Mouse (Mus musculus) embryo, embryonic 11.5 days (tissue): ENCODE measurements around the gene Pmp22.

Source experiments
- DNase-seq: peaks from one replicate; pipeline ENCODE4 v3.0.0-alpha.2; 2012; ENCODE audit warnings: low read depth, low spot score

Pmp22 gene

DNA sequence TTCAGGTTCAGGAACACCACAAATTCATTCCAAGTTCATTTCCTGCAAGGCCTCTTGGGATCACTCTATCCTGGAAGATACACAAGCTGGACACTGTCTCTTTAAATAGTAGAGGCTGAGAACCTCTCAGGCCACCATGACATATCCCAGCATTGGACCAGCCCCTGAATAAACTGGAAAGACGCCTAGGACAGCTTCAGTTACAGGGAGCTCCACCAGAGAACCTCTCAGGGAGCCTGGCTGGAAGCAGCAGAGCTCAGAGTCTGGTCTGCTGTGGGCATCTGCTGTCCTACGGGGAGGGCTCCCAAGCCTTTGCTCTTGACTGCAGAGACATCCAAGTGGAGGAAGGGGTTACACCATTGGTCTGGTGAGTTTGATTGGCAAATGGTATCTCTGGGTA lies at the start of gene Pmp22:
Gene Pmp22, plus strand, starts transcription at position 199 of the 400 bp plus-strand sequence.
- no peak for DNase-seq

DNA sequence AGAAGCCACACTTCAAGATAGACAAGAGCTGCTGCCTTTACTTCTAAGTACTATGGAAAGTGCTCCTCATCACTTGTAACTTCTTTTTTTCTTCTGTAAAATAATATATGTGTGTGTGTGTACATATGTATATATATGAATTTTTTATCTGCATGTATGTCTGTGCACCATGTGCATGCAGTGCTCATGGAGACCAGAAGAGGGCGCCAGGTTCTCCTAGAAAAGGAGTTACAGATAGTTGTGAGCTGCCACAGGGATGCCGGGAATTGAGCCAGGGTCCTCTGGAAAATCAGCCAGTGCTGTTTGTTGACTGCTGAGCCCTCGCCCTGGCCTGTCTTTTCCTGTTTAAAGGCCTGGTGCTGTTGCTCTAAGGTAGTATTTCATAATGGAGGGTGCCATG lies 44.2 kb upstream of the Pmp22 start:
- no peak for DNase-seq

DNA sequence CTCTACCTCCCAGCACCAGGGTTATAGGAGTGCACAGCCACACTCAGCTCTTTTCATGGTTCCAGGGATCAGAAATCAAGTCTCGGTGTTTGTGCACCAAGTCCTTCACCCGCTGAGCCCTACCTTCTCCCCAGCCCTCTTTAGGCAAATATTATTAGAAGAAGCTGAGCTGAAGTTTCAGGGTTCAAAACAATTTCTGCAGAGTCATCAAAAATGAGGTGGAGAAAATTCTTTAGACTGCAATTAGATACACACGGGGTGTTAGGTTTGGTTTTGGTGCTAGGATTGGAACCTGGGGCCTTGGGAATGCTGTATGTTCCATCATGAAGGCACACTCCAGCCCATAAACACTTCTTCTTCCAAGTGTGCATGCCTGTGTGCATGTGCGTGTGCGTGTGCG lies 40.1 kb upstream of the Pmp22 start:
- no peak for DNase-seq

DNA sequence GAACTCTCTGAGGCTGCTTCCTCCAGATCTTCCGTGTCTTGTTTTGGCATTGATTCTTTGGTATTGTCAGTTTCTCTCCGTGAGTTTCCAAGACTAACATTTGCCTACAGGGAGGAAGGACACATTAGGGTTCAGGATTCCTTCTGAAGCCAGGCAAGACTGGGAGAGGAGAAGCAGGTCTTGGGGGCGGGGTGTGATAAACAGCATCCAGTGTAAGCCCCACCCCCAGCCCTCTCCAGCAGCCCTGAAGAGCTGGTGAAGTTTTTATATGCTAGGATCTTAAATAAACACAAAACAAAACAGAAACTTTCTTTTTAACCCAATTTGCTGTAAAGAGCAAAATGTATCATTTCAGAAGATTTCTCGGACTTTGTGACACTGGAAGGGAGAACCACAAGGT lies 38.6 kb upstream of the Pmp22 start:
- no peak for DNase-seq

DNA sequence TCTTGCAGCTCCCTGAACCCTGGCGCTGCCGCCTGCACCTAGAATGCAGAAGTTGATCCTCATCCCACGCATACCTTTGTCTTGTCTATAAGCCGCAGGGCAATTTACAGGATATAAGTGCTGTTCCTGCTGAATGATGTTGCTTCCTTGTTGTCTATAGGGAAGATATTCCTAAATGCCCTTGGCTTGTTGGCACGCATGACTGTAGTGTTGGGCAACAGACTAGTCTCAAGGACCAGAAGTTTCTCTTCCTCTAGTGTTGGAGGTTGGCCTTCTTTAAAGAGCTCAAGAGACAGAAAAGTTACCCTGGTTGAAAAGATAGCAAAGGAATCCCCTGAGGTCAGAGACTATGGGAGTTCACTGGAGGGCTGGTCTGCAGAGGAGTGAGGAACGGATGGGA lies 37.8 kb upstream of the Pmp22 start:
- no peak for DNase-seq

DNA sequence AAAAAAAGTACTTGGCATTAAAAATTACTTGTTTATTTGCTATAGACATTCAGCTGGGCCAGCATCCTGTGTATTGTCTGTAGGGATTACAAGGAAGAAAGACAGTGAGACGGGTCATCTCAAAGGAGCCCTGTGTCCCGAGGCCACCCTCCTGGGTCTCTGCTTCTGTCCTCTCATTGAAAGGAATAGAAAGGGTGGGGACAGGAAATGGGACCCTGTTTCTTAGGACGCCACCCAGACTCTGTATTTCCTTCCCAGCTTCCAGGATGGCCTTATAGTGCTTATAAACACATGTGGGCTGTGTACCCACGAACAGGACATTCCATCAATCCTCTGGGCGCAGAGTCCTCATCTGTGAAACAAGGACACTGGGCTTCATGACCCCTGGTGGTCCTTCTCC lies 36.5 kb upstream of the Pmp22 start:
- DNase-seq: no peak

DNA sequence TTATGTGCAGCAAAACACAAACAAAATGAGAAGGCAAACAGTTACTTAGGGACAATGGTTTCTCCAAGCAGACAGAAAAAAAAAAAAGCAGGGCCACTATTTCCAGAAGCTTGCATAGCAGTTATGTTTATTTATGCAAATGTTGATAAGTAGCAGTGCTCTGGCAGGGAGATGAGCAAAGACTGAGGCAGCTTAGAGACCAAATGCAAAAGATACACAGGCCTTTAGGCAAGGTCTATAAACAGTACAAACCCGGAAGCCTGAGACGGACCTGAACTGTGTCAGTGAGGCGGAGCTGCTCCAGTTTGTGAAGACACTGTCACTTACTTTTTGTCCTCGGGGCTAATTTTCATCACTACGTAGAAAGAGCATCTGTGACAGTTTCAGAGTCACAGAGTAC lies 35.2 kb upstream of the Pmp22 start:
- DNase-seq: no peak

DNA sequence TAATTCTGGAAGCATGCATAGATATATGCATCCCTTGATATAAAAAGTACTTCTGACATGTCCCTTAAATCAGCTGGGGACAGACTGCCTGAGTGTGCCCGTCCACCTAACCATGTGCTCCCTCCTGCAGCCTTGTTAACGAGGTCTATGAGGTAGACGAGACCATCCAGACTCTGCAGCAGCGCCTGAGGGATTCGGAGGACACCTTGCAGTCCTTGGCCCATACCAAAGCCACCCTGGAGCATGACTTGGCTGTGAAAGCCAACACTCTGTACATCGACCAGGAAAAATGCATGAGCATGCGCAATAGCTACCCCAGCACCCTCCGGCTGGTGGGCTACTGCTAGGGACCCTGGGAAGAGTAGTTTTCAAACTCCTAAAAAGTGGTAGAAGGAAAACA lies 34.3 kb upstream of the Pmp22 start:
- no peak for DNase-seq

DNA sequence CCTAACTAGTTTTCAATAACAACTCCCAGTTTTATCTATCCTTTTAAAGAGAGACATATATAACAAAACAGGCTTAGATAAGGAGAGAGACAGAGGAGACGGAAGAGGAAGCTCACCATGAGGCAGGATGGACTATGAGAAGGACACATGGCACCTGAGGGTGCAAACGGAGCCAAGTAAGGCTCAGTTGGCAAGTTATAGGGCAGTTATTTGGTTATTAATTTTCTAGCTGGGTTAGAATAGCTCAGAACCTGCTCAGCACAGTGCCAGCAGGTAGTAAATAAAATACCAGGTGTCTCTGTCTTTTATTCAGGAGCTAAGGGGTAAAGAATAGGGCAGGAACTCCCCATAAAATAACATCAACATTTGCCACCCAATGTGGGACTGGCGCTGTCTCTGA lies 30.8 kb upstream of the Pmp22 start:
- DNase-seq: no peak

DNA sequence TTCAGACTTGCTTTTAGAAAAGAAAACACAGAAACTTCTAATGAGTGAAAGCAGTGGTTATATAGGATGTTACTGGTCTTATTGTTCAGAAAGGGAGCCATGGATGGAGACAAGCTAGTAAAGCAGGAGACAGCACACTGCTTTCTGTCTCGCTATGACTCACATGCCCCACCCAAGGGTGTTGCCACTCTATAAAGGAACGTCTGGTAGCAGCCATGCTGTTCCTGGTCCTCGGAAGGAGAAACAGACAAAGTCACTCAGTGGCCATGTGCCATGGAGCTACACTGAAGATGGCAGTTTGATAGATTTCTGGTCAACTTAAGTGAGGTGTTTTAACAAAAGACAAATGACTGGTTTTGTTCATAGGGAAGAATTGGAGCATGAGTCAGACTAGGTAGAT lies 29.4 kb upstream of the Pmp22 start:
- no peak for DNase-seq

DNA sequence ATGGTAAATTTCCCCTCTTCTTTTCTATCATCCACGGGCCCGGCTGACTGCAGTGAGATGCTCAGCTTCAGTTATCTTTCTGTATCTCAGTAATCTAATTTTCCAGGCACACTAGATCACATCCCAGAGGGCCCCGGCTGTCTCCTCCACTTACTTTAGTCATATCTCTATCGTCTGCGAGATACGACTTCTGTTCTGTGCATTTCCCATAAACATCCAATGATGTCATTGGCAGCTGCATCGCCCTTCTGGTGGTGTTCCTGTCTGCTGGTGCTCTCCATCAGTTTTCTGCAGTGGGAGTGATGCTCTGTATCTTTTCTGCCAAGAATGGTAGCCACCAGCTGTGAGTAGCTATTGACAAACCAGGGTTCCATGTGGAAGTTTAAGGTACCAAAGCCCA lies 25.5 kb upstream of the Pmp22 start:
- DNase-seq: no peak

DNA sequence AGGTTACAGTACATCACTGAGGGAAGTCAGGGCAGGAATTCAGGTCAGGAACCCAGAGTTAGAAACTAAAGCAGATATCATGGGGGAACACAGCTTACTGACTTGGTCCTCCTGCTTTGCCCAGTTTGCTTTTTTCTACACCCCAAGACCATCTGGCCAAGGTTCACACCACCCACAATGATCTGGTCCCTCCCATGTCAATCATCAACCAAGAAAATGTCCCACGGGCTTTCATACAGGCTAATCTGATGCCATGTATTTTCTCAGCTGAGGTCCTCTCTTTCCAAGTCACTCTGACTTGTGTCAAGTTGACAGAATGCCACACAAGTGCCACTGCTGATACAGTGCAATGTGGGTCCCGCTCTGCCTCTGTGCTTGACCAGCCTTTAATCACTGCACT lies 24.8 kb upstream of the Pmp22 start:
- no peak for DNase-seq

DNA sequence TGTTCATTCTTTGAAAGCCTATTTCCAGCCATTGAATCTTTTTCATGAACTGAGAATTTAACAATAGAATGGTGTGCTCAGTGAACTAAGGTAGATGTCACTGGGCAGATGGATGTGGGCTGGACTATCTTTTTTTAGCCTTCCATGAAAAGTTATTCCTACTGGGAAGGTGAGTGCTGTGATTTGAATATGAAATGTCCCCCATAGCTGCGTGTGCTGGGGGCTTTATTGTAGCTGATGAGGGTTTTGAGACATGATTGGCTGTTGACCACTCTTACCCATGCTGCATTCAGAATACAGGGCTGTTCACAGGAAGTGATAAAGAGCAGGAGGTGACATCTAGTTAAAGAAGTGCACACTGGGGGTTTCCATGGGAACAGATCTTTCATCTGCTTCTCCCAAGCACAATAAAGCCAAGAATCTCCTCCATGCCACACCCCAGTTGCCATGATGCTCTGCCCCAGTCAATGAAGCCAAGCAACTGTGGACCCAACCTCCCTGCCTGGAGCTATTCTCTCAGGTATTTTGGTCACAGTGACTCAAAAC lies 19.5 kb upstream of the Pmp22 start:
- no peak for DNase-seq

DNA sequence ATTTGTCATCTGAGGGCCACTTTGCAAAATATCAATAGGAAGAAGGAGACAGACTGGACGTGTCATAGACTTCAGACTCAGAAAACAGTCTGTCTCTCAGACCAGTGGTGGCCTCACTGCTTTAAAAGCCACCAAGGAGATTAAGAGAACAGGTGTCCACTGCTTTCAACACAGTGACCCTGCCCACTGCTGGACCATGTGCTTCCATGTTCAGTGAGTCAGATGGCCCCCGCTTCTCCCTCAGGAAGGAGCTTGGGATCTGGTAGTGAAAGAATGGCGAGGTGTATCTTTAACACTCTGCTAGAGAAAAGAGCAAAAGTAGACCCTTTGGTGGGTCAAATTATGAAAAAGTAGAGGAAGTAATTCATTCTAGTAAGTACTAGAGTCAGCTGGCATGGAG lies 18.5 kb upstream of the Pmp22 start:
- DNase-seq: no peak

DNA sequence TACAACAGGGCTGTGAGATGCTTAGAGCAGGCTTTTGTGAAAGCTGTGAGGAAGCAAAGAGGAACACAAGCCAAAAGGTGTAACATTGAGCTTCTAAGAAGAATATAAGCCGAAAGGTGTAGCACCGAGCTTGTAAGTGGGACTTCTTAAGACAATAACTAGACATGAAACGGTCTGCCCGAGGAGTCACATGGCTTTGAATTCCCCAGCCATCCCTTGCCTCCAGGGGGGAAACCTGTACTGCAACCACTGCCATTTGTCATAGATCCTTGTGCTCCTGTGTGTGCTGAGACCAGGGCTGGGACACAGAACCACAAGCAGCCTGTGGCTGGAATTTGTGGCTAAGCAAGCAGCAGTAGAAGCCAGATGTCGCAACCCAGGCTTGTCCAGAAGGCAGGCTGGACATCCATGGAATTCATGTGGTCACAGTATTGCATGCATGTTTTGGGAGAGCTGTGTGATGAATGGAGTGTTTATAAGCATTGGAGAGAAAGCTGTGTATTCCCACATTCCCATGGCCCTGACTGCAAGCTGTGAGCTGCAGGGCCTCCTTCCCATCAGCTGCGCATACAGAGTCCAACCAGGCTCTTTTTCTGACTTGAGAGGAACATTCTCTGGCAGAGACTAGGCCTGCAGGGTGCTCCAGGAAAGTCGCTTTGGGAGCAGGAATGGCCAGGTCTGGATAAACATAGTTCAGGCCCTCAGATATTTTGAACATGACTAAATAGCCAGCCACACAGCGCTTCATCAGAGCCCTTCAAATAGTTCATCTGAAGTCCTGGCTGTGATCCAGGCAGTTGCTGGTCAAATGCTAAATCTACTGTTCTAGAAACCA lies 13.8 kb upstream of the Pmp22 start:
- DNase-seq: no peak

DNA sequence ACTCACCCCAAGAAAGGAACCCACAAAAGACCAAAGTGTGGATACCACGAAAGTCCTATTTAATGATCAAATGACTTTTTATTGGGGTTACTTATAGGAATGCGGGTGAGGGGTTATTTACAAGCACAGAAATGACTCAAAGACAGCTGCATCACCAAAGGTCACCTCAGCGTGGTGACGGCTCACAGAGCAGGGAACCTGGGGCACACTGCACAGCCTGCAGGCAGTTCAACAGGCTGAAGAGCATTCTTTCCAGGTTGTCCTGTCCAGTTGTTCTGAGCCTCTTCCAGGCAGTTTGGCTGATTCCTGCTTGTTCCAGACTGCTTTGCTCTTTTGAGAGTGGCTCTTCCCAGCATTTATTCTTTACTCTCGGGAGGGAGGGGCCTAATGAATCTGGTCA lies 12.1 kb upstream of the Pmp22 start:
- DNase-seq: no peak

DNA sequence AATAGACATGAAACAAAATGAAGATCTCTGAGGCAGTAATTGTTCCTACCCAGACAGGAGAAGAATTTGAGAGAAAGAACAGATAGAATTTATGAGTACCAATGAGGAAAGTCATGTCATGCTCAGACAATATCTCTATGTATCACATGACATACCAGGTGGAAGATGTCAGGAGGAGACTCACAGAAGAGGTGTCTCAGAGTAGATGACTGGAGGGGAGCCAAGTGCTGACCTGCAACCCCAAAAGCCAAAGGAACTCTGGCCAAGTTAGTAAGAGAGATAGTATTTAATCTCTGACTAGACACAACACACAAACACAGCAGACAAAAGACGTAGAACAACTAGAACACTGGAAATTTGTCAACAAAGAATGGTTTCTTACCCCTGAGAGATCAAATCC lies 11.5 kb upstream of the Pmp22 start:
- DNase-seq: no peak

DNA sequence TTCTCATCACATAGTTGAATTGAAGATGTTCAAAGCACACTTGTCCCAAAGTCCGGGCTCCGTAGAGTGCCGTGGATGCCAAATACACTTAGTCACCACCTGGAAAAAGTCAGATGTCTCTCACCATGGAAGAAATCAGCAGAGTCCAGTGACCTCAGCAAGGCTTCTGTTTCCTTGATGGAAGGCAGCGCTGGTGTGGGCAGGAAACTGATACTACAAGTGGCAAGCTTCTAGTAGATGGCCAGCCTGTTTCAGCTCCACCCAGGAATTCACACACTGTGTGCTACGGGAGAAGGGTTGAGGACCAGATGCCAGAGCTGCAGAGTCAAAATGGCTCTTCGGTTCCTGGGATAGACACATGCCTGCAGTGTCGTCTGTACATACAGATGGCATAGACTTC lies 9.0 kb upstream of the Pmp22 start:
- DNase-seq: no peak

DNA sequence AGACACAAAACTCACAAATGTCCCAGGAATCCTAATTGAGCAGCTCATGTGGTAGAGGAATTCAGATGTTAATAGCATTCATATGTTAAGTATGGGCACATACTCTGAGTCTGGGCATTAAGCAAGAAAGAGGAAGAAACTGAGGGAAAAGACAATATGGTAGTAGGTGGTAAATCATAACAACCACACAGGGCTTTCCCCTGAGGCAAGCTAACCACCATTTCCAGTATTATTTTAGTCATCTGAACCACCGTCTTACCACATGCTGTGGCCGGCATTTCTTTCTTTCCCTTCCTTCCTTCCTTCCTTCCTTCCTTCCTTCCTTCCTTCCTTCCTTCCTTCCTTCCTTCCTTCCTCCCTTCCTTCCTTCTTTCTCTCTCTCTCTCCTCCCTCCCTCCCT lies 6.5 kb upstream of the Pmp22 start:
- no peak for DNase-seq

DNA sequence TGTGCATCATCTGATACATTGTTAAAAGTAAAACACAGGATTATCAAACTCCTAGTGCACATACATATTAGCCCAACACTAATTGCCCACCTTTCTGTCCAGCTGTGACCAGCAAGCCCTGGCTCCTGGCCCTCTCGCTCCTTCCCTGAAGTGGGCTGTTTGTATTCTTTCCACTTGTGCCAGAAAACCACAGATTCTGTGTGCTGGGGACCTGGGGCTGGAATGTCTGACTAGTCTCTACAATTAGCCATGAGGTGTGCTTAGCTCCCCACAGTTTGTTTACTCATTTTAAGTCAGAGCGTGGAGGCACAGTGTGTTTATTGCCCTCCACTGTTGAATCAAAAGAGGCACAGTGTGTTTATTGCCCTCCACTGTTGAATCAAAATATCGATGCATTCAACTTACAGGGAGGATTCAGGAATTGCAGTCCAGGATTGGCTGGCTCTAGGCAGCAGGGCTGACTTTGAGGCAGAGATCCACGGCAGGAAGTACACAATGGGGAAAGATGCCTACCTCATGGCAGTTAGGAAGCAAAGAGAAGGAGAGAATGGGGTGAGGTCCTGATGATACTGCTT lies 5.9 kb upstream of the Pmp22 start:
- no peak for DNase-seq

DNA sequence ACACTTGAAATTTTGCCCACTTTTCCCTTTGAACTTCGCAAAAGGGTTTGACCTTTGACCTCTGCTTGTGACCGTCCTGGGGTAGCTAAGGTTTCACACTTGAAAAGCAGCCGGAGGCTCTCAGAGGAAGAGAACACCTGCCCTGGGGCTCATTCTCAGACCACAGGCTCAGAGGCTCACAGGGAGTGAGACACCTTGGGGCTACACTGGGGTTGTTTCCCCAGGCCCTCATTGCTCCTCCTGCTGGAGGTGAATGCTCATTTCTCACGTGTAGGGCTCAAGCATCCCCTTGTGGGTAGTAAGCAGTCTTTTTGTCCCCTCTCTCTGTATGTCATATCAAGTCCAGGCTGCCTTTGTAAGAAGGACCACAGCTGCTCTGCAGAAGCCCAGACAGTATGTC lies 4.5 kb upstream of the Pmp22 start:
- no peak for DNase-seq

DNA sequence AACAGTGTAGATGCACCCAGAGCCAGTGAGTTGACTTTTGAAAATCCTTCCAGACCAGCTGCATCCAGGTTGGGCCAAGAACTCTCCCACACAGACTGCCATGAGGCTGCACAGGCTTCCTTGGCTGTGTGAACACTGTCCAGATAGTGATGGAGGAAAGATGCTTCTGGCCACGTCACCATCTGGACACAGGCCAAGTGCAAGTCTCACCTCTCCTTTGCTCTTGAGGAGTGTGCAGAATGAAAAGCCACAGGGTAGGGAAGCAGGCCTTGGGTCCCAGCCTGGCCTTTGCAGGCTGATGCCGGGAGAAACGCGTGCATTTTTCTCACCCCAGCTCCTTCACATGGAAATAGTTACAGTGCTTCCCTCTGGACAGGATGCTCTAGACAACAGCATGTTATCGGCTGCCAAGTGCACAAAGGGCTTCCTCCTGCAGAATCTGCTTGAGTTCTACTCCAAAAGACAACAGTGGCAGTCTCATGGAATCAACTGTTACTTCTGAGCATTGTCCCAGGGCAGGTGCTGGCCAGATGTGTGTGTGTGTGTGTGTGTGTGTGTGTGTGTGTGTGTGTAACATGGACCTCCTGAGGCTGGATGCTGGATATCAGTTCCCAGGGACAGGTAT lies 2.8 kb upstream of the Pmp22 start:
- no peak for DNase-seq

DNA sequence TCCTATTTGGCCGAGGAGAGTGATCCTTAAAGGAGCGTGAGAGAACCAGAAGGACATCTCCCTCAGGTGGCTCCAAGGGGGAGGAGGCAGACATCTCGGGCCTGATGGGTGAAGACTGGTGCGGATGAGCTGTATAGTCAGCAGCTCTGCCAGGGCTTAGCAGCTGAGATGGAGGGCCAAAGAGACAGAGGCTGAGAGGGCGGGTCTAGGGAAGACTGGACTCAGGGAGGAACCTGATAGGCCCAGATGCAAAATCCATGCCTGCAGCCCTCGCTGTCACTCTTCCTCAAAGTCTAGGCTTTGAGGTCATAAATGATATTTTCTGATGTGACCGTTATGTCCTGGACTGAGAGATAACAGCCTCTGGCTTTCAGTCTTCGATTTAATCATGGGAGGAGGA lies 1.8 kb upstream of the Pmp22 start:
- no peak for DNase-seq
